Mouse (Mus musculus) bone marrow macrophage, adult 2 months (primary cell): ENCODE data around the gene Samd1.

Experiments used
- CTCF ChIP-seq: IDR thresholded peaks from 2 replicates; pipeline ENCODE4 v1.5.1; 2012; ENCODE audit warnings: low read depth, mild to moderate bottlenecking, low read length, moderate library complexity
- POLR2A ChIP-seq: IDR thresholded peaks from 2 replicates; pipeline ENCODE4 v1.6.1; 2012; ENCODE audit warnings: mild to moderate bottlenecking, low read depth, low read length, borderline replicate concordance

GRCm38 (mm10) chr8:83997511-83998141, at the start of gene Samd1:
- TF ChIP-seq CTCF (no peak), POLR2A (no peak)
